Mouse (Mus musculus) liver, embryonic 11.5 days (tissue): Measurements from ENCODE around the gene Sh3rf1. TPM values are rescaled to one million over a fixed set of nuclear protein-coding genes. Genes with fewer than 3 reads are reported as not detected.

Source experiments
- ATAC-seq: fragments of 200-750 bp; cut with Nextera tagmentation; replicated peaks from 2 replicates; pipeline ENCODE4 v1.8.0; 2017; ENCODE audit warnings: moderate number of reproducible peaks, mild to moderate bottlenecking, moderate TSS enrichment, moderate library complexity; ENCODE audit not compliant: low FRiP score
- DNase-seq: peaks from one replicate; pipeline ENCODE4 v3.0.0-alpha.2; 2017; ENCODE audit warnings: low spot score
- H3K27ac ChIP-seq: fragments of 300-500 bp; sonication (generic); 2 replicates; pipeline ENCODE4 v1.5.1; 2014; ENCODE audit warnings: mild to moderate bottlenecking, low read depth, low read length, control low read depth
- H3K27me3 ChIP-seq: fragments of 300-500 bp; sonication (generic); replicated peaks from 2 replicates; pipeline ENCODE4 v1.6.1; 2014; ENCODE audit warnings: low read length, mixed read lengths; ENCODE audit not compliant: control insufficient read depth, insufficient read depth
- H3K36me3 ChIP-seq: fragments of 300-500 bp; sonication (generic); 2 replicates; pipeline ENCODE4 v1.6.1; 2014; ENCODE audit warnings: mild to moderate bottlenecking, low read length, moderate library complexity, mixed read lengths; ENCODE audit not compliant: control insufficient read depth, insufficient read depth
- H3K4me1 ChIP-seq: fragments of 300-500 bp; sonication (generic); replicated peaks from 2 replicates; pipeline ENCODE4 v1.6.1; 2014; ENCODE audit warnings: low read length, mixed read lengths; ENCODE audit not compliant: control insufficient read depth, insufficient read depth
- H3K4me2 ChIP-seq: fragments of 300-500 bp; sonication (generic); 2 replicates; pipeline ENCODE4 v1.6.1; 2014; ENCODE audit warnings: mild to moderate bottlenecking, control low read depth, moderate library complexity
- H3K4me3 ChIP-seq: fragments of 300-500 bp; sonication (generic); 2 replicates; pipeline ENCODE4 v1.5.1; 2014; ENCODE audit warnings: low read depth, low read length, control low read depth
- H3K9ac ChIP-seq: fragments of 300-500 bp; sonication (generic); 2 replicates; pipeline ENCODE4 v1.6.1; 2014; ENCODE audit warnings: low read depth, low read length, control low read depth
- H3K9me3 ChIP-seq: fragments of 300-500 bp; sonication (generic); 2 replicates; pipeline ENCODE4 v1.6.1; 2016; ENCODE audit warnings: low read length, inconsistent platforms, mixed read lengths; ENCODE audit not compliant: control insufficient read depth
- WGBS: fragments of 180-500 bp; shearing (Covaris S2); extraction: QIAGEN DNeasy Blood & Tissue Kit; methylation state at CpG from one replicate; pipeline ENCODE4 v1.1.7; 2014; 5-methylcytosine and 5-hydroxymethylcytosine counted together
- polyA plus RNA-seq: library from polyadenylated mRNA; unstranded; fragments of >200 nt; fragmentation: Nextera tagmentation; extraction: Ambion mirVana; gene quantifications from 2 replicates; pipeline ENCODE4 v1.2.1, GENCODE M21; 2014

The Sh3rf1 gene
- polyA plus RNA-seq, 1 experiment from 2014 or later: 6.7 TPM

GRCm38 (mm10) chr8:61302029-61302368 is 78.3 kb downstream of the Sh3rf1 start:
- Histone ChIP-seq H3K36me3 (no peaks in the 10 kb centered on the region), H3K4me2 (no peak overlapping the region), H3K4me3 (no peak overlapping the region), H3K27me3 (no peaks in the 10 kb centered on the region), H3K27ac (no peak overlapping the region), H3K9ac (no peak overlapping the region), H3K4me1 (no peaks in the 10 kb centered on the region), H3K9me3 (no peaks in the 10 kb centered on the region)
- DNase-seq (no peak), ATAC-seq (no peak)
- 79% methylated on average over 5 of the region's 5 CpGs for WGBS

GRCm38 (mm10) chr8:61305451-61306070 is 81.9 kb downstream of the Sh3rf1 start:
- Histone ChIP-seq H3K36me3 (no peaks in the 10 kb centered on the region), H3K27ac (no peak overlapping the region), H3K27me3 (no peaks in the 10 kb centered on the region), H3K9ac (no peak overlapping the region), H3K4me3 (no peak overlapping the region), H3K4me1 (peaks cover 1% of the 10 kb centered on the region; the same call in 1 of the 2 replicates), H3K9me3 (no peaks in the 10 kb centered on the region), H3K4me2 (no peak overlapping the region)
- ATAC-seq (no peak), DNase-seq (no peak)
- 76% methylated on average over 7 of the region's 7 CpGs for WGBS

- Histone ChIP-seq H3K4me2 (no peak overlapping the region), H3K9me3 (no peaks in the 10 kb centered on the region), H3K9ac (no peak overlapping the region), H3K36me3 (no peaks in the 10 kb centered on the region), H3K27me3 (no peaks in the 10 kb centered on the region), H3K4me3 (no peak overlapping the region), H3K4me1 (peaks cover 4% of the 10 kb centered on the region; the same call in 1 of the 2 replicates), H3K27ac (no peak overlapping the region)
- no peak for DNase-seq
- ATAC-seq: no peak
- WGBS: 75% methylated on average over 4 of the region's 4 CpGs
Measured at GRCm38 (mm10) chr8:61306501-61307112, 82.9 kb downstream of the Sh3rf1 start.

GRCm38 (mm10) chr8:61308896-61309295 is 85.2 kb downstream of the Sh3rf1 start:
- H3K9ac ChIP-seq: no peak overlapping the region
- no peaks in the 10 kb centered on the region for H3K36me3 ChIP-seq
- peaks cover 4% of the 10 kb centered on the region; the same call in 1 of the 2 replicates for H3K4me1 ChIP-seq
- DNase-seq: no peak
- no peak overlapping the region for H3K27ac ChIP-seq
- no peaks in the 10 kb centered on the region for H3K9me3 ChIP-seq
- H3K27me3 ChIP-seq: no peaks in the 10 kb centered on the region
- no peak for ATAC-seq
- H3K4me3 ChIP-seq: no peak overlapping the region
- H3K4me2 ChIP-seq: no peak overlapping the region

- H3K9ac ChIP-seq: no peak overlapping the region
- no peak overlapping the region for H3K4me2 ChIP-seq
- peaks cover 4% of the 10 kb centered on the region; the same call in 1 of the 2 replicates for H3K4me1 ChIP-seq
- H3K36me3 ChIP-seq: no peaks in the 10 kb centered on the region
- 72% methylated on average over 20 of the region's 20 CpGs for WGBS
- no peak overlapping the region for H3K27ac ChIP-seq
- H3K27me3 ChIP-seq: no peaks in the 10 kb centered on the region
- H3K9me3 ChIP-seq: no peaks in the 10 kb centered on the region
- DNase-seq (no peak), ATAC-seq (no peak)
- no peak overlapping the region for H3K4me3 ChIP-seq
Measured at GRCm38 (mm10) chr8:61309530-61310402, 86.1 kb downstream of the Sh3rf1 start.

- H3K9me3 ChIP-seq: no peaks in the 10 kb centered on the region
- DNase-seq: no peak
- WGBS: 75% methylated on average over 9 of the region's 9 CpGs
- ATAC-seq: no peak
- no peak overlapping the region for H3K4me2 ChIP-seq
- no peaks in the 10 kb centered on the region for H3K27me3 ChIP-seq
- no peak overlapping the region for H3K27ac ChIP-seq
- no peak overlapping the region for H3K9ac ChIP-seq
- H3K4me3 ChIP-seq: no peak overlapping the region
- H3K36me3 ChIP-seq: no peaks in the 10 kb centered on the region
- H3K4me1 ChIP-seq: peaks cover 4% of the 10 kb centered on the region; the same call in 1 of the 2 replicates
Measured at GRCm38 (mm10) chr8:61310403-61310871, 86.8 kb downstream of the Sh3rf1 start.

GRCm38 (mm10) chr8:61313016-61313415 is 89.3 kb downstream of the Sh3rf1 start:
- ATAC-seq (no peak), DNase-seq (no peak)
- 83% methylated on average over 7 of the region's 7 CpGs for WGBS
- Histone ChIP-seq H3K9me3 (no peaks in the 10 kb centered on the region), H3K4me2 (no peak overlapping the region), H3K27me3 (no peaks in the 10 kb centered on the region), H3K36me3 (no peaks in the 10 kb centered on the region), H3K4me3 (no peak overlapping the region), H3K27ac (no peak overlapping the region), H3K4me1 (peaks cover 4% of the 10 kb centered on the region; the same call in 1 of the 2 replicates), H3K9ac (no peak overlapping the region)

GRCm38 (mm10) chr8:61316012-61316767 is 92.5 kb downstream of the Sh3rf1 start:
- Histone ChIP-seq H3K9ac (no peak overlapping the region), H3K27me3 (no peaks in the 10 kb centered on the region), H3K4me2 (no peak overlapping the region), H3K9me3 (no peaks in the 10 kb centered on the region), H3K4me3 (no peak overlapping the region), H3K36me3 (no peaks in the 10 kb centered on the region), H3K27ac (no peak overlapping the region), H3K4me1 (no peaks in the 10 kb centered on the region)
- no peak for ATAC-seq
- 67% methylated on average over 9 of the region's 10 CpGs for WGBS
- no peak for DNase-seq
